Mouse (Mus musculus): Measurements from ENCODE around the gene Pds5a. TPM values are rescaled to one million over a fixed set of nuclear protein-coding genes. Genes with fewer than 3 reads are reported as not detected.

Gene Pds5a
- polyA plus RNA-seq, 2 experiments: 82.7 to 90.6 TPM

- H3K27ac ChIP-seq (replicated peaks; ENCODE audit: low read depth, low read length): no peak overlapping the region
- 86% methylated on average over 1 of the region's 1 CpGs for WGBS
Observed at GRCm38 (mm10) chr5:65606820-65607219, 91.3 kb downstream of the Pds5a start.

DNA sequence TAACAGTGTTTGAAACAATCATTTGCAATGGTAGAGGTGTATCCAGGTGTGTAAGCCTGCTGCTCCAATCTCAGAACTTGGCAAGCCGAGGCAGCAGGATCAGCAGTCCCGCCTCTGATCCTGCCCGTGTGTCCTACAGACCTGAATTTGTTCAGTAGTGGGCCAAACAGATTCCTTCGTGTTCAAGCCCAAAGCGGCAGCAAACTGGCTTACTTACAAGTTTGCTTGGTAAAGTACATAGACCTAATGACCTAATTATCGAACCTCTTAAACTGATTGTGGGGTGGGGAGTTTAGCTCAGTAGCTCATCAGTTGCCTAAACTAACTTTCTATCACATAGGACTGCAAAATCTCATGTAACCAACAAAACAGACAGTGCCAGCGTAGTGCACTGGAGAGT, 98.4 kb downstream of the Pds5a start:
- Histone ChIP-seq H3K9ac (ENCODE audit: low read depth, low read length, severe bottlenecking) (no peak overlapping the region), H3K4me2 (replicated peaks; ENCODE audit: low read depth, low read length, severe bottlenecking) (no peak overlapping the region), H3K4me1 (ENCODE audit: control insufficient read depth, insufficient read depth, low read length) (no peaks in the 10 kb centered on the region), H3K9me3 (ENCODE audit: control insufficient read depth, low read length) (no peaks in the 10 kb centered on the region), H3K36me3 (ENCODE audit: control insufficient read depth, insufficient read depth, low read length) (peaks cover 44% of the 10 kb centered on the region), H3K27me3 (ENCODE audit: control insufficient read depth, insufficient read depth, low read length) (no peaks in the 10 kb centered on the region), H3K4me3 (replicated peaks; ENCODE audit: low read length) (no peak overlapping the region), H3K27ac (replicated peaks; ENCODE audit: low read depth, low read length) (no peak overlapping the region)
- ATAC-seq (ENCODE audit: low FRiP score, low read depth) (no peak), DNase-seq (ENCODE audit: low spot score) (no peak)
- no peak for TF ChIP-seq POLR2A (IDR thresholded peaks at IDR 0.05; ENCODE audit: borderline replicate concordance, extremely low read depth, insufficient read depth, insufficient read length)
- WGBS: 90% methylated on average over 7 of the region's 7 CpGs

More at GRCm38 (mm10) chr5:65606820-65607219, 91.3 kb downstream of the Pds5a start:
- H3K36me3 ChIP-seq (ENCODE audit: control insufficient read depth, insufficient read depth, low read length): peaks cover 34% of the 10 kb centered on the region
- no peak overlapping the region for H3K9ac ChIP-seq (ENCODE audit: low read depth, low read length, severe bottlenecking)
- no peaks in the 10 kb centered on the region for H3K27me3 ChIP-seq (ENCODE audit: control insufficient read depth, insufficient read depth, low read length)
- no peaks in the 10 kb centered on the region for H3K9me3 ChIP-seq (ENCODE audit: control insufficient read depth, low read length)
- H3K4me2 ChIP-seq (replicated peaks; ENCODE audit: low read depth, low read length, severe bottlenecking): no peak overlapping the region
- DNase-seq (ENCODE audit: low spot score): no peak
- no peak for ATAC-seq (ENCODE audit: low FRiP score, low read depth)
- H3K4me3 ChIP-seq (replicated peaks; ENCODE audit: low read length): no peak overlapping the region
- no peak for TF ChIP-seq POLR2A (IDR thresholded peaks at IDR 0.05; ENCODE audit: borderline replicate concordance, extremely low read depth, insufficient read depth, insufficient read length)
- H3K4me1 ChIP-seq (ENCODE audit: control insufficient read depth, insufficient read depth, low read length): no peaks in the 10 kb centered on the region

GRCm38 (mm10) chr5:65592421-65592820, 105.7 kb downstream of the Pds5a start:
- Histone ChIP-seq H3K27me3 (ENCODE audit: control insufficient read depth, insufficient read depth, low read length) (no peaks in the 10 kb centered on the region), H3K27ac (replicated peaks; ENCODE audit: low read depth, low read length) (no peak overlapping the region), H3K36me3 (ENCODE audit: control insufficient read depth, insufficient read depth, low read length) (peaks cover 46% of the 10 kb centered on the region), H3K4me1 (ENCODE audit: control insufficient read depth, insufficient read depth, low read length) (no peaks in the 10 kb centered on the region), H3K4me3 (replicated peaks; ENCODE audit: low read length) (no peak overlapping the region), H3K4me2 (replicated peaks; ENCODE audit: low read depth, low read length, severe bottlenecking) (no peak overlapping the region), H3K9ac (ENCODE audit: low read depth, low read length, severe bottlenecking) (no peak overlapping the region), H3K9me3 (ENCODE audit: control insufficient read depth, low read length) (no peaks in the 10 kb centered on the region)
- 88% methylated on average over 2 of the region's 2 CpGs for WGBS
- DNase-seq (ENCODE audit: low spot score): no peak
- ATAC-seq (ENCODE audit: low FRiP score, low read depth): no peak
- no peak for TF ChIP-seq POLR2A (IDR thresholded peaks at IDR 0.05; ENCODE audit: borderline replicate concordance, extremely low read depth, insufficient read depth, insufficient read length)

GRCm38 (mm10) chr5:65590199-65590598, 107.9 kb downstream of the Pds5a start:
- WGBS: 93% methylated on average over 1 of the region's 1 CpGs
- no peak overlapping the region for H3K9ac ChIP-seq (ENCODE audit: low read depth, low read length, severe bottlenecking)
- H3K4me3 ChIP-seq (replicated peaks; ENCODE audit: low read length): no peak overlapping the region
- ATAC-seq (ENCODE audit: low FRiP score, low read depth) (no peak), DNase-seq (ENCODE audit: low spot score) (no peak)
- H3K27me3 ChIP-seq (ENCODE audit: control insufficient read depth, insufficient read depth, low read length): no peaks in the 10 kb centered on the region
- no peaks in the 10 kb centered on the region for H3K4me1 ChIP-seq (ENCODE audit: control insufficient read depth, insufficient read depth, low read length)
- H3K27ac ChIP-seq (replicated peaks; ENCODE audit: low read depth, low read length): no peak overlapping the region
- H3K4me2 ChIP-seq (replicated peaks; ENCODE audit: low read depth, low read length, severe bottlenecking): no peak overlapping the region
- no peaks in the 10 kb centered on the region for H3K9me3 ChIP-seq (ENCODE audit: control insufficient read depth, low read length)
- no peak for TF ChIP-seq POLR2A (IDR thresholded peaks at IDR 0.05; ENCODE audit: borderline replicate concordance, extremely low read depth, insufficient read depth, insufficient read length)
- peaks cover 51% of the 10 kb centered on the region for H3K36me3 ChIP-seq (ENCODE audit: control insufficient read depth, insufficient read depth, low read length)

GRCm38 (mm10) chr5:65586291-65586690, 111.8 kb downstream of the Pds5a start:
- Histone ChIP-seq H3K36me3 (ENCODE audit: control insufficient read depth, insufficient read depth, low read length) (peaks cover 45% of the 10 kb centered on the region), H3K4me1 (ENCODE audit: control insufficient read depth, insufficient read depth, low read length) (no peaks in the 10 kb centered on the region), H3K9ac (ENCODE audit: low read depth, low read length, severe bottlenecking) (no peak overlapping the region), H3K4me3 (replicated peaks; ENCODE audit: low read length) (no peak overlapping the region), H3K4me2 (replicated peaks; ENCODE audit: low read depth, low read length, severe bottlenecking) (no peak overlapping the region), H3K27ac (replicated peaks; ENCODE audit: low read depth, low read length) (no peak overlapping the region), H3K9me3 (ENCODE audit: control insufficient read depth, low read length) (no peaks in the 10 kb centered on the region), H3K27me3 (ENCODE audit: control insufficient read depth, insufficient read depth, low read length) (no peaks in the 10 kb centered on the region)
- DNase-seq (ENCODE audit: low spot score) (no peak), ATAC-seq (ENCODE audit: low FRiP score, low read depth) (no peak)
- 94% methylated on average over 5 of the region's 5 CpGs for WGBS
- TF ChIP-seq POLR2A (IDR thresholded peaks at IDR 0.05; ENCODE audit: borderline replicate concordance, extremely low read depth, insufficient read depth, insufficient read length): no peak

DNA sequence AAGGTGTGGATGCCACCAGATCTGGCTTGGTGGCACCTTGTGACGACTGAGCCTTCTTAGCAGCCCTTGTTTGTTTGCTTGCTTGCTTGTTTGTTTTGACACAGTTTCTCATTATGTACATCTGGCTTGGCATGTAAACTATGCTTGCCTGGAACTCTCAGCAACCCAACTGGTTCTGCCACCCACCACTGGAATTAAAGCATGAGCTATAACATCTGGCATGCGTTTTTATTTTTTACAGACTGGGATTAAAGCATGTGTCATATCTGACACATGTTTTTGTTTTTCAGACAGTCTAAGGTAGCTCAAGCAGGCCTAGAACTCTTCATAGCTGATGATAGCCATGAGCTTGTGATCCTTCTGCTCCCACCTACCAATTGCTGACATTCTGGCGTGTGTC, 119.5 kb downstream of the Pds5a start:
- Histone ChIP-seq H3K4me1 (ENCODE audit: control insufficient read depth, insufficient read depth, low read length) (no peaks in the 10 kb centered on the region), H3K27me3 (ENCODE audit: control insufficient read depth, insufficient read depth, low read length) (no peaks in the 10 kb centered on the region), H3K36me3 (ENCODE audit: control insufficient read depth, insufficient read depth, low read length) (peaks cover 40% of the 10 kb centered on the region), H3K9ac (ENCODE audit: low read depth, low read length, severe bottlenecking) (no peak overlapping the region), H3K4me2 (replicated peaks; ENCODE audit: low read depth, low read length, severe bottlenecking) (no peak overlapping the region), H3K9me3 (ENCODE audit: control insufficient read depth, low read length) (no peaks in the 10 kb centered on the region), H3K27ac (replicated peaks; ENCODE audit: low read depth, low read length) (no peak overlapping the region), H3K4me3 (replicated peaks; ENCODE audit: low read length) (no peak overlapping the region)
- 60% methylated on average over 3 of the region's 3 CpGs for WGBS
- TF ChIP-seq POLR2A (IDR thresholded peaks at IDR 0.05; ENCODE audit: borderline replicate concordance, extremely low read depth, insufficient read depth, insufficient read length): no peak
- DNase-seq (ENCODE audit: low spot score): no peak
- no peak for ATAC-seq (ENCODE audit: low FRiP score, low read depth)
